Mouse (Mus musculus) regulatory T cell (primary cell): ENCODE results near the gene Rab5a.
"Not testable (repeated sequence)": the region's sequence is repeated elsewhere in the genome, so short reads cannot be mapped to it uniquely, and the experiment has no call there.

Source experiments
- in situ Hi-C: fragments of 300-600 bp; cut with MboI, MseI; formaldehyde crosslinking; loops from one replicate; pipeline ENCODE4 v1.15.1; 2025; ENCODE audit warnings: high pct_unique_total_duplicates

Rab5a gene

DNA sequence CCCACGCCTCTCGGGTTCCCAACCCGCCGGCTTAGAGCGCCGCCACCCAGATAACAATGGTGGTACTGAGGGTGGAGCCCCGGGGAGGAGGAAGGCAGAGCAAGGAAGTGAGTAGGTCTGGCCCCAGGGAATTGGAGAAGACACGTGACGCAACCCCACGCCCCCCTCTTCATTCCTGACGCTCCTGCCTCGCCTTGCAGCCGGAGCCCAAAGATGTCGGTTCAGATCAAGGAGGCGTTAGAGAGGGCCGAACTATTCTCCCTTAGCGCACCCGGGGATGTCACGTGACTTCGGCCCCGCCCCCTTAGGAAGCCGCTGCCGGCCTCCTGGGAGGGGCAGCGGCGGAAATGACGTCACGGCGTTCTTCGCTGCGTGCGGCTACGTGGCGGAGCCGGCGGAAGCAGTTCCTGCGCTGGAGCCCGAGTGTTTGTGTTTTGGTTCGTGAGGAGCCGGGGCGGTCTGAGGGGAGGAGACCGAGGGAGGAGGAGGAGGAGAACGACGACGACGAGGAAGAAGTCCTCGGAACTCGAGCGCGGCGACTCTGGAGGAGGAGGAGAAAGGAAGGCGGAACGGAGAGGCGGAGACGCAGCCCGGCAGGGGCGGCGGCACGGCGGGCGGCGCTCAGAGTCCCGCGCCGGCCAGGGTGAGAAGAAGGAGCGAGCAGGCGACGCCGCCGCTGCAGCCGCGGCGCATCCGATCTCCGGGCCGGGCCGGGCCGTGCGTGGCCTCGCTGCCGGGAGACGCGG lies at the start of gene Rab5a:
Rab5a (plus strand) TSS at position 377 of the 746 bp plus-strand sequence.
- in situ Hi-C loops: no loop called here

DNA sequence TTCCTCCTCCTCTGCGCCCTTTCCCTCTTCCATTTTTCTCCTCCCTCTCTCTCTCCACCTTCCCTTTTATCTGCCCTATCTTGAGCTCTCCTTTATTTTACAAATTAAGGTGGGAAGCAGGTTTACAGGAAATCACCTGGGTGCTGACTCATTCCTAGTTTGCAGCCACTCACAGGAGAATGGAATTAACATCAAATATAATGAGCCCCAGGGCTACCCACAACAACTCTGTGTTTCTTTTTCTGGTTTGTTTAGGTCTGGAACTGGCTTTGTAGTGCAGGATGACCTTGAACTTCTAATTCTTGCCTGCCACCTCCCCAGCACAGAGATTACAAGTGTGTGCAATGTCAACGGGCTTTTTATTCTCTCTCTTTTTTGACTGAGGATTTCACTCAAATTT lies 22.9 kb upstream of the Rab5a start:
- in situ Hi-C loops: no loop called here

DNA sequence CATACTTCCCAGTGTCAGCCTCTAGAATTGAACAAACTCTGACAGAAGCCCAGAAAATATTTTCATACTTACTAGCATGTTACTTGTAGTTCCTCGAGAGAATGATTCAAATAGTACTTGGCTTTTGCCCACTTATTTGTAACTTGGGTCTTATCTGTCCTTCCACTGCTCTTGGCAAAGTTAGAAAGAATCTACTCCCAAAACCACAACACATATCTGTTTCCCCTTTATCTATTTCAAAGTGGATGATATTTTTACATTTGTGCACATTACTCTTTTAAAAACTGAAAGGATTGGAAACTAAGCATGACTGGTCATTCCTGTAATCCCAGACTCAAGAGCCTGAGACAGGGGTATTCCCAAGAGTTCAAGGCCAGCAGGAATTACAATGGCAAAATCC lies 22.3 kb upstream of the Rab5a start:
- in situ Hi-C loops: no loop called here

DNA sequence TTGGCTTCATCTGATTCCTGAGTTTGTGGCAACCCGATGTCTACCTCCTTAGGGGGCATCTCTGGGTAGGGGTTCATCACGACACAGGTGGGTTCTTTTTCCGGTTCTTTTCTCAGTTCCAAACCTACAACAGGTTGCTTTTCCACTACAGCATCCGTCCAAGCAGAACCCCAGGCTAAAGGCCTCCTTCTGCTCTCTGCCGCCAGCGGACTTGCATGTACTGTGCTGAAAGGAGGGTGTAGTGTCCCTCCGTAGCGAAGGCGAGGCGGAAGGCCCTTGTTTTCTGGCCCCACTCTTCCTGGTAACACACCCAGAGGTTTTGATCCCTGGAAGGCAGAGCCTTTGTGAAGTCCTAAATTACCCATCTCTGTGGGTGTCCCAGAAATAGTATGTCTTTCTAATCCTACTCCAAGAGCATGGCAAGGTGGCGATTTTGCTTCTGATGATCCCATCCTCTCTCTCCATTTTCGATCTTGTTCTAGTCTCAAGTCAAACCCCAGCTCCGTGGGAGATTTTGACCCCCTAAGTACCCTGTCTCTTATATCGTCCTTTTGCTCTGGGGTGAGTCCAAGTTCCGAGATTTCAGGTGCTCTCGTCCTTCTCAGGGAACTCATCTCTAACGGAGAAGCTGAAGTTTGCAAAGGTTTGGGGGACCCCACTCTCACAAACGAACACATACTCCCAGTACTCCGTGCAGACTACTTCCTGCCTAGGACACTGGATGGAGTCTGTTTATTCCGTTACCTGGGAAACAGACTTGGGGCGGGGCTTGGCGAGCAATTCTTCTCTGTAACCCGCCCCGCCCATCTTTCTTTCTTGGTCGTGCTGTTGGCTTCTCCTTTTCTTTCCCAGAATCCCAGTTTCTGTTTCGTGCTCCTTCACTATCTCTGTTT lies 16.2 kb upstream of the Rab5a start, which contains the start of gene Efhb:
Efhb (minus strand) TSS at position 719 of the 893 bp plus-strand sequence.
- in situ Hi-C loops: no loop called here

DNA sequence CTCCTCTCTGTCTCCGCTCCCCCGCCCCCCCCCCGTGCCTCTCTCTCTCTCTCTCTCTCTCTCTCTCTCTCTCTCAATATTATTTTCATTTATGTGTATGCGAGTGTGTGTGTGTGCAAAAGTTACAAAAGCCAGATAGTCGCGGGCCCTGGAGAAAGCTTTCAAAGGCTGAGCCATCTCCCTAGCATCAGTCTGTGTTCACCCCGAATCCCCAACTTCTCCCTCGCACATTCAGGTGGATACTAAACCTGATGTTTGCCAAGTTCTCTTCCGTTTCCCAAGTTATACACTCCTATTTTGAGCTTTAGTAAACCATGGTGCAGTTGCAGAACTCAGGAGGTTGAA lies 15.6 kb upstream of the Rab5a start:
- in situ Hi-C loops: no loop called here

DNA sequence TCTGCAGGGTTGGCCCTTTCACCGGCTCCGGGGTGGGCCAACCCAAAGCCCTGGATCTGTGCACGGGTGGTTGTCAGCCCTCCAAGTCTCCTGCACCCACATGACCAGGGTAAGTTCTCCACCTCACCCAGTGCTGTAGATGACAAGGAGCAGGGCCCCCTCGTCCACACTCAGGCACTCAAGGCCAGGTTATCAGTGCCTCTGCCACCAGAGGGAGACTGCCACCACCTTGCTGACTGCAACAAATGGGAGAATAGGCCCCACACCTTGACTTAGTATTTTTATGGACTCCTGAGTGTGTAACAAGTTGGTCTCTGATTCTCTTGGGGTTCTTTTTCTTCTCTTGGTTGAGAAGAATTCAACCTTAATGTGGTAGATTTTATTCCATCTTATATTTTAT lies 13.5 kb upstream of the Rab5a start:
- in situ Hi-C loops: no loop called here

DNA sequence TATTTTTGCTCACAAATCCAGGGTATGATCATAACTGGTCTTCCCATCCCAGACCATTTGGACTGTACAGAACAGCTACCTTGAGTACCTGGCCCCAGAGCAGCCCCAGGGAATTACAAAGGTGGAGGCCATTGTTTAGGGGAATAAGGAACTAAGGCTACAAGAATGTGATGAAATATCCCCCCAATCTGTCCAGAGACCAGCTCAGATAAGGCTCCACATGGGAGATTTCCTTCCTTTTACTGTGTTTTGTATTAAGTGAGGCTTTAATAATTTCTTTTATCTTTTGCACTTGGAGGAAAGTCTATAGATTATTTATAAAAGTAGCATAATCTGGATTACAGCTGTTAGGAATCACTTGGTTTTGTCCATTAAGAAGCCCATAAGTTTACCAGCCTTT lies 10.3 kb upstream of the Rab5a start:
- in situ Hi-C loops: no loop called here

DNA sequence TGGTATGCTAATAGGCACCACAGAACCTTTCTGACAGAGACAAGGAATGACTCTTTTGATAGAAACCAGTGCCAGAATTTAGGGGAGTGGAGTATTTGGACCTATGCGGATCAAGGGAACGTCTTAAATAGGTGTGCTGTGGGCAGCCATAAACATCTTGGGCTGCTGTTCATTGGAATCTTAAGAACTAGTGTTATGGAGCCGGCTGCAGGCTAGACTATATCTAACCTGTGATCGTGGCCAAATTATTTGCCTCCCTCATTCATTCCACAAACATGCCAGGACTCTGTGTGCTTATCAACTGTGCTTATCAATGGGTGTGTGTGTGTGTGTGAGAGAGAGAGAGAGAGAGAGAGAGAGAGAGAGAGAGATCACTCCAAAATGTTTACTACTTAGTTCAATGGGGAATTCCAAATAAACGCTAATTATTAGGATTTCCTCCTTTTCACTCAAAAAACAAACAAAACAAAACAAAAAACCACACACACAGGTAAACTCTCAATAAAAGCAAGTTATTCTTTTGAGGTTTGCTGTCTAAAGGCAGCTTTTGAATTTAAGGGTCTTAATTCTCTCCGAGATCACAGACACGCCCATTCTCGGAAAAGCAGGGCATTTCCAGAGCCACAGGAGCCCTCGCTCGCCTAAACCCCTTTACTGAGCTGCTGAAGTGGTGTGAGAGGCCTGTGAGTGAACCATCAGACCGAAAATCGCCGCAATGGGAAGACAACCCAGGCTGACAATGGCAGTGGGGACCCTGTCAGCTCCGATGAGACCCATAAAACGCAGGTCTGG lies 772 bp upstream of the Rab5a start:
- in situ Hi-C loops: no loop called here

DNA sequence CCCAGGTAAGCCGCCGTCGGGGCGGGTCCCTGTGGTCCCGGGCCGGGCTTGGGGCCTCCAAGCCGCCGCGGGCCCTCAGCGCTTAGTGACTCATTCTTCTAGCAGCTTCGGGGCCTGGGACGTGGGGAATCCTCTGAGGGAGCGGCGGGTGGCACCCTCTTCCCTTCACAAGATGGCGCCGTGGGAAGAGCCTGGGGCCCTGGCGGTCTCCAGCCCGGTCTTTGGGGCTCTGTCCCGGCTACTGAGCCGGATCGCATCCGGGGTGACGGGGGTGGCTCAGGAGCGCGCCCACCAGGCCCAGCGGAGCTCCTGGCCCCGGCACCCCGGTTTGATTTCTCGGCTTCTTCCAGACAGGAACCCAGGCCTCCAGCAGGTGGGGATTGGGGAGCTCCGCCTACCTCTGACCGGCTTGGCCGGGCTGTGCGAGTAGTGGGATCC lies 589 bp downstream of the Rab5a start:
- in situ Hi-C loops: no loop called here

DNA sequence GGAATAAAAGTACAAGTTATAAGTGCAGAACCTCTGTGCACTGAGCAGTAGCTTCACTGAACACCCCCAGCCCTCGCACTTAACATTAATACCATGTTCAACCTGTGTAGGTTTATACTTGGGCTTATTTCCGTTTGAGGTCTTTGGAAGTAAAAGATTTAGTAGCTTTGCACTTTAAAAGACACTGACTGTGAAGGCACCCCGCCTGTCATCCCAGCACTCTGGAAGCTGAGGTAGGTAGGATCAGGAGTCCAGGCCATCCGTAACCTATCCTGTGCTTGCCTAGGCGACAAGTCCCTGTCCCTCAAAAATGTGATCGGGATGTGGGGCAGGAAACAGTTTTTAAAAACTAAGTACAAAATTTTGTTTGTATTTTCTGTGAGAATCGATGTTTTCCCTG lies 1.4 kb downstream of the Rab5a start:
- in situ Hi-C loops: no loop called here

DNA sequence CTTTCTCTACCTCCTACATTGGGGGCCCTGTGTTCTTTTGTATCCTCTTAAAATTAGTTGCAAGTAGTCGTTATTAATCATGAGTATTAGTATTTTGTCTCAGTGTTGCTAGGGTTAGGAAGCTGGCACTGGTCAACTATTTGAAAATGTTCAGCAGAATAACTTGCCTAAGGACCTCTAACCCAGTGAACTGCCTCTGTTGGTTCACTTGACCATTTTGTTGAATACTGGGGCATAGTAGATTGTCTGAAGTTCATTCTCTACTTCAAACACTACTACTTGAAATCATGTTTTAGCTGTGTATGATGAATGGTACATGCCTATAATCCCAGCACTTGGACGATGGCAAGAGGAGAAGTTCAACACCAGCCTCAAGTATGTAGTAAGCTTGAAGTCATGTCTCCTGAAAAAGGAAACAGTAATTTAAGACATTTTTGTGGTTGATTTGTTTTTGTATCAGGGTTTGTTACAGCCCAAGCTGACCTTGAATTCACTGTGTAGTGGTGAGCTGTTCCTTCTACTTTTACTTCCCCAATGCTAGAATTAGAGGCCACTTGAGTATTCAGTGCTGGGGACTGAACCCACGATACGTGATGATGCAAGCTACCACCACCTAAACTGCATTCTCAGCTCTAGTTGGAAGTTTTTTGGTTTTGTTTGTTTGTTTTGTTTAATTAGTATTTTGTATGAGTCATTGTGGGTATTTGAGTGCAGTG lies 9.4 kb downstream of the Rab5a start:
- in situ Hi-C loops: no loop called here

DNA sequence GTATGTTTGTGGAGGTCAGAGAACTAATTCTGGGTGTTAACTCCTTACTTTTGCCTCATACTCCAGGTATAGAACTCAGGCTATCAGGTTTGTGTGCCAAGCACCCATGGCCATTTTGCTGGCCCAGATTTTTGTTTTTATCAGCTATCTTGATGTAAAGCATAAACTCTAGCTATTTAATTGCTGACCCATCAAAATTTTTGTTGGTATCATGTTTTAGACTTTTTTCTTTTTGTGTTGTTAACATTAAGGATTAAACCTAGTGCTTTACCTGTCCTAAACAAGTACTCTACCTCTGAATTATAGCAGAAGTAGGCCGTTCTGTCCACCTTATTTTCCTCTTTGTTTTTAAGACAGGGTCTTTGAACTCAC lies 10.0 kb downstream of the Rab5a start:
- in situ Hi-C loops: no loop called here

DNA sequence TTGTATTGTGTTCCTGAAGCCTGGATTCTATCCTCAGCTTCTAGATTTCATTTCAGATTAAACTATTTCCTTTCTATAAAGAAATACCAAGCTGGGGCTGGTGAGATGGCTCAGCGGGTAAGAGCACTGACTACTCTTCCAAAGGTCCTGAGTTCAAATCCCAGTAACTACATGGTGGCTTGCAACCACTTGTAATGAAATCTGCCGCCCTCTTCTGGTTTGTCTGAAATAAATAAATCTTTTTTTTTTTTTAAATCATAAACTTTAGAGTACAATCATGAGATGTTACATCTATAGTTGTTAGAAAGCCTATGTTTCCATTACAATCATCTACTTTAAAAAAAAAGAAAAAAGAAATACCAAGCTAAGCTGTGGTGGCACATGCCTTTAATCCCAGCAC lies 23.9 kb downstream of the Rab5a start:
- in situ Hi-C loops: no loop called here

DNA sequence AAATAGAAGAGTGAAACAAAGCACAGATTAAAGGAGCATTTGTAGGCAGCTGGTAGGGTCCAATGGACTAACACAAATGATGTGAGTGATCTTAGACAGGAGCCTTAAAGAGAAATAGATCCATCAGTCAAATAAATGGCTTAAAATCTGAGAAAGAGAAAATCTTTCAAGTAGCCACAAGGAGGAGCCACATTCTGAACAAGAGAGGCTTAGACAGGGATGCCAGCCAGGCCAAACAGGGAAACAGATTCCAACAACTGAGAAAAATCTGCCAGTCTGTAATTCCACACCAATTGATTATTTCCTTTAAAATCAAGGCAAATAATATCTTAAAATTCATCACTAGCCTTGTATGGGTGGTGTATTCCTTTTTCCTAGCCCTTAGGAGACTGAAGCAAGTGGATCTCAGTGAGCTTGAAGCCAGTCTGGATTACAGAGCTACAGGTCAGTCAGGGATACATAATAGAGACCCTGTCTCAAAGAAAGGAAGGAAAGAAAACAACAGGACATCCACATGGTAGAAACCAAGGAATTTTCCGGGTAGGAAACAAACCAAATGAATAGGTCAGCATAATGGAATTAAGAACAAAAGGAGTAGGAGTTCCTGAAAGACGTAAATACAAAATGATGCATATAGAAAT lies 33.4 kb downstream of the Rab5a start:
- in situ Hi-C loops: loop anchor here (10.0 kb wide), 2 partner anchors 322 to 522 kb away; no protein-coding TSS in a partner anchor

DNA sequence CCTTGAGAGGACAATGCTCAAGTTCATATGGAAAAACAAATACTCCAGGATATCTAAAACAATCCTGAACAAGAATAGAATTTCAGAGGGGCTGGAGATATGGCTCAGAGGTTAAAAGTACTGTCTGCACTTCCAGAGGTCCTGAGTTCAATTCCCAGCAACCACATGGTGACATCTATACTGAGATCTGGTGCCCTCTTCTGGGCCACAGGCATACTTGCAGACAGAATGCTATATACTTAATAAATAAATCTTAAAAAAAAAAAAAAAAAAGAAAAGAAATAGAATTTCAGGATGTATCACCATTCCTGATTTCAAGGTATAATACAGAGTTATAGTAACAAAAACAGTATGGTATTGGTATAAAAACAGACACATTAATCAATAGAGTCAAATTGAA lies 40.3 kb downstream of the Rab5a start:
- in situ Hi-C loops: loop anchor here (10.0 kb wide), 2 partner anchors 315 to 515 kb away; no protein-coding TSS in a partner anchor

DNA sequence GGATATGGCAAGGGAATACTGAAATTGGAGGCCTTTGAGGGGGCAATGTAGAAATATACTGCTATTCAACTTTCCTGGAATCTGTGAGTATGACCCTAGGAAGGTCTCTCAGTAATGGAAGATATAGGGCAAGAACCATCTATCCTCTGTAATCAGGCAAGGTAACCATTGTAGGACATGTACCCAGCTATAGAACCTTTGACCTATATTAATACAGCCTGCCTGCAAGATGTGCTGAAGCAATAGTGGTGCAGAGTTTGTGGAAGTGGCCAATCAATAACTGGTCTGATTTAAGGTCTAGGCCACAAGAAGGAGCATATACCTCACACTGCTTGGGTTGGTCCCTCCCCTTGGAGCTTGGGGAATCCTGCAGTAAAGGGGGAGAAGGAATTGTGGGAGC lies 41.5 kb downstream of the Rab5a start:
- in situ Hi-C loops: no loop called here

DNA sequence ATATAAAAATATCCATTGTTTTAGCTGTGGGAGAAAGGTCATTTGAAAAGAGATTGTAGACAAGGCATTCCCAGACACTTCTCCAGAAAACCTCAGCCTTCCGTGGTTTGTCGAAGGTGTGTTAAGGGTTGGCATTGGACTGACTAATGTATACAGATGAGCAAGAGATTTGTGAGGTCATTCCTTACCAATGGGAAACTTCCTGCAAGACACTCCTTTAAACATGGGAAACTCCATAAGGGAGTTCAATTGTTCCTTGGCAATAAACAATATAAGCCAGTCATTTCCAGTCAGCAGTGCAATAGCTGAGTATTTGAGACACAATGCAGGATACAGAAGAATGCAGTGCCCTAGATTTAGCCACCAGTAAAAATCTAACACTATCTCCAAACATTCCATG lies 49.0 kb downstream of the Rab5a start:
- in situ Hi-C loops: no loop called here

DNA sequence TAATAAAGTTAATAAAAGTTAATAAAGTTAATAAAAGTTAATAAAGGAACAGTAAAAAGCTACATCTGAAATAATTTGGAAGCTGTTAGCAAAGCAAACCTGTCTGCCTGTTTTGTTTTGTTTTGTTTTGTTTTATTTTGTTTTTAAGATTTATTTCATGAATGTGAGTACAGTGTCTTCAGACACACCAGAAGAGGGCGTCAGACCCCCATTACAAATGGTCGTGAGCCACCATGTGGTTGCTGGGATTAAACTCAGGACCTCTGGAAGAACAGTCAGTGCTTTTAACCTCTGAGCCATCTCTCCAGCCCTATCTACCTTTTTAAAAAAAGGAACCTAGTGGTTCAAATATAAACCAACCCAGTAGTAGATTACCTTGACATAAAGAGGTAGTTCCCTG lies 52.1 kb downstream of the Rab5a start:
- in situ Hi-C loops: no loop called here

DNA sequence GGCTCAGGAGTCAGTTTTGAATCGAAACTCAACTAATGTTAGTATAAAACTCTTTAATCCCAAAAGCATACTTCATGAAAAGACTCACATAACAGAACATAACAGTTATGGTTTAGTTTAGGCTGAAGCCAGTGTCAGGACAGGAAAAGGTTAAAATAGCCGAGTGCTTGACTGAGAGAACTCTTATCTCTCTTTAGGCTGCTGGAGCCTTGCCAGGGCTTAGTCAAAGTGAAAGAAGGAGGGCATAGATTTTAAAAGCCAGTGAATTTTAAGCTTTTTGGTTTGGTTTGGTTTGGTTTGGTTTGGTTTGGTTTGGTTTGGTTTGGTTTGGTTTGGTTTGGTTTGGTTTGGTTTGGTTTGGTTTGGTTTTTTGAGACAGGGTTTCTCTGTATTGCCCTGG lies 53.4 kb downstream of the Rab5a start:
- in situ Hi-C loops: no loop called here

DNA sequence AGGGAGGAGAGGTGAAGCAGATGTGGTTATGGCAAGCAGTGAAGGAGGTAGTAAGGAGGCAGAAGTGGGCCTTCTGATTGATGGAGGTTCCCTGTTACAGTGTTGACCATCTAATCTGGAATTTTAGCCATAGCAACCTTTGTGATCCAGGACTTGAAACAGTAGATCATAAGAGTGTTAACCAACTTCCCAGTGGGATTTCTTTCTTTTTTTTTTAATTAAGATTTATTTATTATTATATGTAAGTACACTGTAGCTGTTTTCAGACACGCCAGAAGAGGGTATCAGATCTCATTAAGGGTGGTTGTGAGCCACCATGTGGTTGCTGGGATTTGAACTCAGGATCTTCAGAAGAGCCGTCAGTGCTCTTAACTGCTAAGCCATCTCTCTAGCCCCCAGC lies 60.3 kb downstream of the Rab5a start, which contains the start of gene Pp2d1:
Pp2d1 (minus strand) TSS at position 101 of the 400 bp plus-strand sequence.
- in situ Hi-C loops: not testable (repeated sequence)

DNA sequence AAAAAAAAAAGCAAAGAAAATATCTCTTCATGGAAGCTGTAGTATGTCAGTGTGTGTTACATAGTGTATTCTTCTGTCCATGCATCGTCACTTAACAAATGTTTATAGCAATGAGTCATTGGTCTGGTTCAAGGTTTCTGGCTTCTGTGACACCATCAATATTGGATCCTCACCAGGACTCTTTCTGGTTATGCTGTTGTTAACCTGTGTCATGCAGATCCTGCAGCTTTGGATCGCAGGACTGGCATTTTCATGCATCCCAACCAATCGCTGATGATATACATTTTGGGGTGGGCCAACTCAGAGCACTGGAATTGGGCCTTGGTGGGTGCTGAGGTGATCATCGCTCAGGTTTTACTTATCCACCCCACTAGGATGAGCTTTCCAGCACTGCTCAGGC lies 63.5 kb downstream of the Rab5a start:
- in situ Hi-C loops: no loop called here
